Mouse (Mus musculus): ENCODE data around the gene Epp13.
"Not testable (repeated sequence)": the region's sequence is repeated elsewhere in the genome, so short reads cannot be mapped to it uniquely, and the experiment has no call there.

Epp13 gene

DNA sequence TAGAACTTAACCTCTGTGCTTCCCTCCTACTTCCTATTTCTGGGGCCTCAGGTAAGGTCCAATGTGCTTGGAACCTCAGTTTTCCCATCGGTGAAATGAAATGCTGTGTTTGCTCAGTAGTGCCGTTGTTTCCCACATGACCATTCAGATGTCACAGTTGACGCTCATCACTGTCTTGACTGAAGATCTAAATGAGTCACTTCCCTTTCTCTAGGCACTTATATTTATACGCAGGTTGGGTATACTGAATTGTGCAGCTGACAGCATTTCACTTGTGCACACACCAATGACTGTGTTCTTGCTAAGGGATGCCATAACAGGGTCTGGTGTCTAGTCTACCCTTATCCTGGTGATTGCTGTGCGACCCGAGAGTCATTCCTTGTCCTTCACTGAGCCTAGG lies 32.9 kb downstream of the Epp13 start:
- DNase-seq (ENCODE audit: low spot score in 2 of 2): no peak

DNA sequence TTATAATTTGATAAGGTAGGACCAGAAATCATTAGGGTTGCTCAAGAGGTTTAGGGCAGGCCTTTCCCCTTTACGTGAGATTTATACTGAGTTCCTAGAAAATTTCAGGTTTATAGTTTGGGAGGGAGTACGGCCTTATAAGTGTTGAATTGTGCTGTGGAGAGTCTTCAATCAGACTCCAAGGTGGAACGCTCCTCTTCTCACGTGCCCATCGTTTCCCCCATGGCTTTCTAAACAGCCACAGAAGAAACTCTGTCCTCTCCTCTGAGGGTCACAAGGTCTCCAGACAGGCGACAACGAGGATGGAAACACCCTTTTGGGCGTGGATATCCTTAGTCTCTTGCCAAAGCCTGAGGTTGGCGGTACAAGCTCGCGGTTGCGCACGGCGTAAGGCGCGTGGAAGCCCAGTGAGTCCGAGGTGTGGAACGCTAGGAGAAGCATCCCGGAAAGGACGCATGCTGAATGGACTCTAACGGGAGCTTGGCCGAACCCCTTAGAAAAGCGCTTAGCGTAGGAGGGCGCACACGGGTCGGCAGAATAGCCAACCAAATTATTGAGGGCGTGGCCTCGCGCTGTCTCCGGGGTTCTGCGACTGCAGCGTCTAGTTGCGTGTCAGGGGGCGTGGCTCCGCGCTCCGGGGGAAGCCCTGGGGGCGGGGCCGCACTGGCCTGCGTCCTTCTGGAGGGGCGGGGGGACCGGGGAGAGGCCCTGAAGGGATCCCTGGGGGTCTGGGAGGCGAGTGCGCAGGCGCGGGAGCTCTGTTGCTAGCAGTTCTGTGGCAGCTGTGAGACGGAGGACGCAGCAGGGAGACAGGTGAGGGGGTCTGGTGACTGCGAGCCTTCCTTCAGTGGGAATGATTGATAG lies 33.6 kb downstream of the Epp13 start, which contains the start of gene Zfp667:
TSS of gene Zfp667 (plus strand) at position 738 of the 864 bp plus-strand sequence.
- peak; percentile 91 to 97 for DNase-seq (ENCODE audit: low spot score in 2 of 2)

DNA sequence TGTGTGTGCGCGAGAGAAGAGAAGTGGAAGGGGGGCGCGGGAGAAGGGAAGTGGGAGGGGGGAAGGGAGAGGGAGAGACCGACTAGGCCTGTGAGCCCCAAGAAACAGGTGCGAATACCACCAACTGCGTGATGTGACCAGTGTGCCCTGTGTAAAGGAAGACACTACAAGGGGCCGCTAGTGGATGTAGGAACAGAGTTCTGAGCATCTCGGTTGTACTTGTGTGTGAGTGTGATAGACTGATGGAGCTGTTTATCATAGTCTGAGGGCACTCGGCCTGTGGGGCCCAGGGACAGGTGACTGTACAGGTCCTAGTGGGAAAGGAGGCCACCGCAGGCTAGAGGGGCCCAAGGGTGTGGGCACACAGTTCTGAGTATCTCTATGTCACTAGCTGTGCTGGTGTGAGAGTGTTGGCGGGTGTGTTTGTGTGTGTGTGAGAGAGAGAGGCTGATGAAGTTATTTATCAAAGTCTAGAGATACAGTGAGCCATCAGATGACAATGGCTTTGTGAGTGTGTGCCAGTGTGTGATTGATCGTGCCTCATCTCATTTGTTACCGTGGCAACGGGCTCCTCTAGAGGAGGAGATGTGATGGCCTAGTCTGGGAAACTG lies 34.5 kb downstream of the Epp13 start:
- DNase-seq (ENCODE audit: low spot score in 2 of 2): peak in 1 of 2 experiments; percentile 29

DNA sequence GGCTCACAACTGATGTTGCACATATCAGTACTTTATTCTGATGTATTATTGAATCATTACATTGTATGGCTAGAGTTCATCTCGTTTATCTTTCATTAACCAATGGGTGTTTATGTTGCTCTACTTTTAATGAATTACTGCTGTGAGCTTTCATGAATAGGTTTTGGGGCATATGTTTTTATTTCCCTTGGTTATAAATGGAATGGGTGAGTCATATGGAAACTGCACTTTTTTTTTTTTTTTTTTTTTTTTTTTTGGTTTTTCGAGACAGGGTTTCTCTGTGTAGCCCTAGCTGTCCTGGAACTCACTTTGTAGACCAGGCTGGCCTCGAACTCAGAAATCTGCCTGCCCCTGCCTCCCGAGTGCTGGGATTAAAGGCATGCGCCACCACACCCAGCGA lies 38.6 kb downstream of the Epp13 start:
- not testable (repeated sequence) for DNase-seq (ENCODE audit: low spot score in 2 of 2)

DNA sequence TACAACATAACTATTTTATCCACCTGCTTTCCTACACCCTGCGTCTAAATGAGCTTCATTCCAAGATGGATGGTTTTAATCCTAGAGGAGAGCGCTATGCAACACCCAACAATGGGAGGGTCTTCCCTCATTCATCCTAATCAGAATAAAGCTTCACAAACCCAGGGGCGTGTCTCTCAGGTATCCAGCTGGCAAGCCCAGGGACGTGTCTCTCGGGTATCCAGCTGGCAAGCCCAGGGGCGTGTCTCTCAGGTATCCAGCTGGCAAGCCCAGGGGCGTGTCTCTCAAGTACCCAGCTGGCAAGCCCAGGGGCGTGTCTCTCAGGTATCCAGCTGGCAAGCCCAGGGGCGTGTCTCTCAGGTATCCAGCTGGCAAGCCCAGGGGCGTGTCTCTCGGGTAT lies 48.3 kb downstream of the Epp13 start:
- not testable (repeated sequence) for DNase-seq (ENCODE audit: low spot score in 2 of 2)

DNA sequence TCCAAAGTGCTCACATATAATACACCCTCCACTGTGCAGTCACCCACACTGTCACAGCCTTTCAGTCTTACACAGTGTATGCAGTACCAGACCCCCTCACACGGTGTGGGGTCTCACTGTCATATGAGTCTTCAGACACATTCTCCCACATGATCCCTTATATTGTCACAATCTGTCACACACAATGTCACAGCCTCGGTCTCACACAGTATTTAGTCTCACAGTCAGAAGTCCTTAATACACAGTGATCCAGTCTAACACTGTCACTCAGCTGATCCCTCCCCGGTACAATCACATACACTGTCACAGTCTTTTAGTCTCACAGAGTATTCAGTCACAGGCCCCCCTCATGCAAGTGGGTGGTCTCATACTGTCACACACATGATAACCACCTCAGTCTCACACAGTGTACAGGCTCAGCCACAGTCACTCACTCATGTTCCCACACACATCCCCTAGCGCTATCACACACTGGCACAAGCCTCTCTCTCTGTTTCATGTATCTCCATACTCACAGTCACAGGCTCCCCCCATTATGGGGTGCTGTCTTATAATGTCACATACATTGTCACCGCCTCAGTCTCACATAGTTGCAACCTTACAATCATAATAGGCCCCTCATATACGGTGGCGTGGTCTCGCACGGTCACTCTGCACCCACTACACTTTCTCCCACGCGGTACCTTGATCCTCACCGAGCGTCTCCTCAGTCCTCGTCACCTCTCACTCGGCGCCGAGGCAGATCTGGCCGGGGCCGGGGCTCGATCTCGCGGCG lies 78.1 kb downstream of the Epp13 start:
- no peak for DNase-seq (ENCODE audit: low spot score in 2 of 2)

DNA sequence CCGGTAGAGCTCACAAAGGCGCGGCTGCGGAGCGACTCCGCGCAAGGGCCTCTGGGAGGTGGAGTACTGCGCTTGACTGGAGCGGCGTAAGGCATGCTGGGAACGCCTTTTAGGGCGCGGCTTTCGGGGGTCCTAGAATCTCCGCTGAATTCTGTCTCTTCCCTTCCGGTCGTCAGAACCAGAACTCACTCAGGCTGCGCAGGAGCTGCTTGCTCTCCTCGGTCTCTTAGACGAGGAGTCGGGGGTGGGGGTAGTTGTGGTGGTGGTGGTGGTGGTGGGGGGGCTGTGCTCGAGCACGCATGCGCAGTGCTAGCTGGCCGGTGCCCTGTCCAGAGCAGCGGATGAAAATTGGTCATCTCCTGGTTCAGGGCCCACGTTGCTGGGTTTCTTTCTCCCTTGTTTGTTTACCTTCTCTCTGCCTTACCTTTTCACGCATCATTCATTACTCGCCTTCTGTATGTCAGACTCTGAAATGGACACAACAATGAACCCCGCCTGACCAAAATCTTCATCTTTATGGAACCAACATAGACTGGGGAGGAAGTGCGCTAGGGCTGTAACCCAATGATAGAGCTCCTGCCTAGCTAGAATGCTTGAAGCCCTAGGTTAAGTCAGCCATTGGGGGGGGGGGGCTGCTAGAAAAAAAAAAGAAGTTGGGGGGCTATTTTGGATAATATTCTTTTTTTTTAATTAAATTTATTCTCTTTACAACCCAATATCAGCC lies 78.9 kb downstream of the Epp13 start, which contains the start of gene Zfp583:
TSS of gene Zfp583 (minus strand) at position 53 of the 724 bp plus-strand sequence.
- DNase-seq (ENCODE audit: low spot score in 2 of 2): peak; percentile 53 to 88

All from left cerebral cortex, adult 9 months (tissue).